ENCODE assay signal across 17 mouse cellular contexts in genomic region chr10:3228447-3229195, GRCm38 (mm10). TPM values are rescaled to one million over a fixed set of nuclear protein-coding genes. Genes with fewer than 3 reads are reported as not detected.
A peak's percentile ranks its signal among the peaks of the same experiment; 100 is the strongest.
DNase-seq lines count a peak whose midpoint lies in the region; ATAC-seq and TF ChIP-seq lines count a peak whose summit lies in the region.
"Had no signal": no experiment of that assay in that cellular context is flagged by ENCODE, and none has a peak within 500 bp of the region (broad histone marks: within the 10 kb centered on the region; RNA-seq: fewer than 3 reads in every experiment).

No protein-coding gene starts in this region.

- no peak overlapping the region for H3K4me3 ChIP-seq in kidney, adult 2 months (ENCODE audit: insufficient read depth, low read depth, low read length)
- no peak overlapping the region for H3K4me3 ChIP-seq in forebrain, embryonic 11.5 days (ENCODE audit: low read depth, low read length)
- no peak overlapping the region for H3K4me3 ChIP-seq in hindbrain, postnatal 0 days (ENCODE audit: low read length)
- H3K4me3 ChIP-seq: embryonic facial prominence, embryonic 13.5 days; heart, embryonic 13.5 days; left cerebral cortex, adult 2 months; liver, embryonic 15.5 days had no signal

- CTCF ChIA-PET in Patski (lab: Charles Lee), result no interaction called here

- H3K36me3 ChIP-seq in kidney, adult 2 months (ENCODE audit: control insufficient read depth, insufficient read depth, low read length), result no peaks in the 10 kb centered on the region
- no peaks in the 10 kb centered on the region for H3K36me3 ChIP-seq in forebrain, embryonic 11.5 days (ENCODE audit: control insufficient read depth, insufficient read depth, low read length)
- no peaks in the 10 kb centered on the region for H3K36me3 ChIP-seq in hindbrain, postnatal 0 days (ENCODE audit: insufficient read depth, low read length)
- H3K36me3 ChIP-seq: embryonic facial prominence, embryonic 13.5 days; heart, embryonic 13.5 days; liver, embryonic 15.5 days had no signal

- no peak overlapping the region for H3K4me2 ChIP-seq in forebrain, embryonic 11.5 days (ENCODE audit: low read depth, low read length, severe bottlenecking)
- no peak overlapping the region for H3K4me2 ChIP-seq in hindbrain, postnatal 0 days (ENCODE audit: low read depth, low read length)
- H3K4me2 ChIP-seq: embryonic facial prominence, embryonic 13.5 days; heart, embryonic 13.5 days; liver, embryonic 15.5 days had no signal

- no peaks in the 10 kb centered on the region for H3K4me1 ChIP-seq in kidney, adult 2 months (ENCODE audit: control insufficient read depth, insufficient read depth, low read length)
- H3K4me1 ChIP-seq in forebrain, embryonic 11.5 days (replicated peaks; ENCODE audit: control insufficient read depth, insufficient read depth, low read length), result no peaks in the 10 kb centered on the region
- H3K4me1 ChIP-seq in hindbrain, postnatal 0 days (ENCODE audit: insufficient read depth, low read length), result no peaks in the 10 kb centered on the region
- H3K4me1 ChIP-seq: embryonic facial prominence, embryonic 13.5 days; heart, embryonic 13.5 days; liver, embryonic 15.5 days had no signal

- in situ Hi-C loops in Patski (cut with MboI; ENCODE audit: low pct_unique_long_range_greater_than_20kb), result no loop called here

- DNase-seq in kidney, adult 2 months, result peak; percentile 16
- DNase-seq in kidney, adult 18-20 months, result no peak
- DNase-seq in Patski (ENCODE audit: low read depth, low spot score), result no peak
- DNase-seq in brain, embryonic 14.5 days (ENCODE audit: low read depth), result peak; percentile 1
- peak; percentile 25 to 42 for DNase-seq in kidney, postnatal 4 days
- no peak for DNase-seq in forebrain, embryonic 11.5 days (ENCODE audit: low spot score)
- no peak for DNase-seq in hindbrain, postnatal 0 days (ENCODE audit: low spot score)
- DNase-seq: cerebellum, adult 9-10 months had no signal

- POLR2A ChIA-PET in Patski (lab: Charles Lee), result no interaction called here

- H3K9ac ChIP-seq in forebrain, embryonic 11.5 days (ENCODE audit: low read length), result no peak overlapping the region
- no peak overlapping the region for H3K9ac ChIP-seq in hindbrain, postnatal 0 days (replicated peaks; ENCODE audit: low read length)
- H3K9ac ChIP-seq: embryonic facial prominence, embryonic 13.5 days; heart, embryonic 13.5 days; liver, embryonic 15.5 days had no signal

- H3K27me3 ChIP-seq in kidney, adult 2 months (replicated peaks; ENCODE audit: control insufficient read depth, insufficient read depth, low read length), result no peaks in the 10 kb centered on the region
- no peaks in the 10 kb centered on the region for H3K27me3 ChIP-seq in Patski
- H3K27me3 ChIP-seq in forebrain, embryonic 11.5 days (ENCODE audit: control insufficient read depth, insufficient read depth, low read length), result no peaks in the 10 kb centered on the region
- H3K27me3 ChIP-seq in hindbrain, postnatal 0 days (ENCODE audit: insufficient read depth, low read length), result no peaks in the 10 kb centered on the region
- H3K27me3 ChIP-seq: embryonic facial prominence, embryonic 13.5 days; heart, embryonic 13.5 days; liver, embryonic 15.5 days had no signal

- H3K9me3 ChIP-seq in forebrain, embryonic 11.5 days (ENCODE audit: control insufficient read depth, low read length), result no peaks in the 10 kb centered on the region
- peaks cover 4% of the 10 kb centered on the region; the same call in 1 of the 2 replicates for H3K9me3 ChIP-seq in hindbrain, postnatal 0 days (ENCODE audit: low read length)
- H3K9me3 ChIP-seq: embryonic facial prominence, embryonic 13.5 days; heart, embryonic 13.5 days; liver, embryonic 15.5 days had no signal

- peak; percentile 51 for ATAC-seq in Patski
- ATAC-seq in granulocyte monocyte progenitor cell, adult 5-6 weeks (replicated peaks; ENCODE audit: poor library complexity, severe bottlenecking), result no peak
- no peak for ATAC-seq in forebrain, embryonic 11.5 days (replicated peaks; ENCODE audit: low FRiP score)
- ATAC-seq in hindbrain, postnatal 0 days, result no peak
- ATAC-seq: forebrain, embryonic 16.5 days; inflammation-experienced regulatory T-cells, adult 6 months had no signal

- TF ChIP-seq POLR2A in kidney, adult 2 months (IDR thresholded peaks at IDR 0.05; ENCODE audit: low read depth, low read length), result no peak
- TF ChIP-seq POLR2A in brain, embryonic 14.5 days (IDR thresholded peaks at IDR 0.05; ENCODE audit: borderline replicate concordance, extremely low read depth, insufficient read depth, insufficient read length, poor library complexity, severe bottlenecking), result no peak

- no peak overlapping the region for H3K27ac ChIP-seq in kidney, adult 2 months (ENCODE audit: insufficient read depth, low read depth, low read length)
- no peak overlapping the region for H3K27ac ChIP-seq in forebrain, embryonic 11.5 days (ENCODE audit: low read depth, low read length)
- no peak overlapping the region for H3K27ac ChIP-seq in hindbrain, postnatal 0 days
- H3K27ac ChIP-seq: embryonic facial prominence, embryonic 13.5 days; heart, embryonic 13.5 days; left cerebral cortex, adult 2 months; liver, embryonic 15.5 days had no signal

- TF ChIP-seq CTCF in kidney, adult 2 months (conservative IDR thresholded peaks at IDR 0.05; ENCODE audit: insufficient read depth, insufficient read length, low read depth, low read length), result no peak
- no peak for TF ChIP-seq CTCF in Patski (IDR thresholded peaks at IDR 0.05)
- no peak for TF ChIP-seq CTCF in brain, embryonic 14.5 days (IDR thresholded peaks at IDR 0.05; ENCODE audit: borderline replicate concordance, extremely low read depth, insufficient read depth, insufficient read length)
- no peak for TF ChIP-seq CTCF in hindbrain, postnatal 0 days (IDR thresholded peaks at IDR 0.05; ENCODE audit: low read depth)

- WGBS in kidney, adult 2 months, result 63% methylated on average over 2 of the region's 2 CpGs
- 84% methylated on average over 2 of the region's 2 CpGs for WGBS in forebrain, embryonic 11.5 days
- WGBS in hindbrain, postnatal 0 days, result 75% methylated on average over 2 of the region's 2 CpGs

RNA-seq across cellular contexts. Expression of gene H60c, which starts 39.0 kb away (rescaled TPM):
- polyA plus RNA-seq in kidney, adult 2 months (2012; rRNA removed), result not detected in 2 replicates
- 0.19 TPM for polyA plus RNA-seq in Patski (2021)
- 0.24 and 0.44 TPM in 2 replicates for polyA plus RNA-seq in brain, embryonic 14.5 days (2012; rRNA removed)
- not detected in 2 replicates for total RNA-seq in granulocyte monocyte progenitor cell, adult 5-6 weeks (2014; fragmentation: Nextera tagmentation)
- total RNA-seq in granulocyte monocyte progenitor cell, adult 5-6 weeks (2017), result not detected in 2 replicates
- polyA plus RNA-seq in forebrain, embryonic 11.5 days (2014; fragmentation: Nextera tagmentation; extraction: Ambion mirVana), result 0.12 TPM in 1 of 2 replicates, not detected in the other
- not detected in 2 replicates for total RNA-seq in hindbrain, postnatal 0 days (2014; rRNA removed)
- not detected in 2 replicates for polyA plus RNA-seq in hindbrain, postnatal 0 days (2015; fragmentation: Nextera tagmentation; extraction: Ambion mirVana)
- total RNA-seq: left cerebral cortex, adult 2 months; megakaryocyte, adult 5-6 weeks had no signal
- polyA plus RNA-seq: forebrain, embryonic 16.5 days; heart, embryonic 13.5 days; inflammation-experienced regulatory T-cells, adult 6 months; liver, embryonic 15.5 days; small intestine, adult 2 months had no signal

Comparison
In these comparisons a context has a peak if more than half of its experiments do, and no peak if none do; other contexts are left out.
1. DNase-seq: peak in kidney, adult 2 months (single experiment), brain, embryonic 14.5 days (single experiment) and kidney, postnatal 4 days (2 of 2); none in kidney, adult 18-20 months (single experiment), Patski (single experiment), forebrain, embryonic 11.5 days (single experiment) and hindbrain, postnatal 0 days (single experiment).